Mouse (Mus musculus): ENCODE results near the gene Vmn1r58. TPM values are rescaled to one million over a fixed set of nuclear protein-coding genes. Genes with fewer than 3 reads are reported as not detected.
"Not testable (repeated sequence)": the region's sequence is repeated elsewhere in the genome, so short reads cannot be mapped to it uniquely, and the experiment has no call there.

Gene Vmn1r58
- polyA plus RNA-seq (2015; fragmentation: Nextera tagmentation; extraction: Ambion mirVana) = not detected in 2 replicates

DNA sequence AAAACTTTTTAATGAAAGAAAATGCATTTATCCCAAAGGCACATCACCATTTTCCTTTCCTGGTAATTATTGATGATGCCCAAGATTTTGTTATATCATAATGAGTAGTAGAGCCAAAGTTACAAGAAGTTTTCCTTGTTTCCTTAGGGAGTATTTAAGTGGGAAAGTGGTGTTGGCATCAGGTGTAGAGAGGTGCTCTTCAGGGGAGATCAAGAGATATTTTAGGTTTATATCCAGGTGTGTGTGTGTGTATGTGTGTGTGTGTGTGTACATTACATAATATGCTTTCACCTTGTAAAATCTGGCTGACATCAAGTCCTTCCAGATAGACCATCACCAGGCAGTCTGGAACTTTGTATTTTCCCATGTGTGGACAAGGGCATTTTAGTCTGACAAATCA is at the start of gene Vmn1r58:
Gene Vmn1r58 (minus strand): TSS at position 101 of the 400 bp plus-strand sequence.
- H3K27ac ChIP-seq (ENCODE audit: low read length); H3K9me3 ChIP-seq (replicated peaks; ENCODE audit: control insufficient read depth, low read length, poor library complexity, severe bottlenecking); ATAC-seq; H3K9ac ChIP-seq (ENCODE audit: low read depth, low read length); H3K36me3 ChIP-seq (ENCODE audit: control insufficient read depth, insufficient read depth, low read length); H3K27me3 ChIP-seq (ENCODE audit: control insufficient read depth, insufficient read depth, low read depth, low read length); H3K4me3 ChIP-seq (ENCODE audit: low read depth, low read length); H3K4me2 ChIP-seq (ENCODE audit: low read length); H3K4me1 ChIP-seq (ENCODE audit: control insufficient read depth, insufficient read depth, low read length): not testable (repeated sequence)

DNA sequence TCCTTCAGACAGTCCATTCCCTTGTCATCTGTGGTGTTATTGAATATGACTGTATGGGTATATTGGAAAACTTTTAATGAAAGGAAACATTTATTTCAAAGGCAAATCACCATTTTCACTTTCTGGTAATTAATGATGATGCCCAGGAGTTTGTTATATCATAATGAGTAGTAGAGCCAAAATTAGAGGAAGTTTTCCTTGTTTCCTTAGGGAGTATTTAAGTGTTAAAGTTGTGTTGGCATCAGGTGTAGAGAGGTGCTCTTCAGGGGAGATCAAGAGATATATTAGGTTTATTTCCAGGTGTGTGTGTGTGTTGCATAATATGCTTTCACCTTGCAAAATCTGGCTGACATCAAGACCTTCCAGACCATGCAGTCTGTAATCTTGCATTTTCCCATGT is 43.5 kb upstream of the Vmn1r58 start, which contains the start of gene Vmn1r59:
Gene Vmn1r59 (minus strand): TSS at position 101 of the 400 bp plus-strand sequence.
- Histone ChIP-seq H3K4me3 (ENCODE audit: low read depth, low read length) (no peak within 1 kb of the TSS), H3K36me3 (ENCODE audit: control insufficient read depth, insufficient read depth, low read length) (no peaks in the 10 kb centered on the region), H3K27ac (ENCODE audit: low read length) (no peak within 1 kb of the TSS), H3K27me3 (ENCODE audit: control insufficient read depth, insufficient read depth, low read depth, low read length) (no peaks in the 10 kb centered on the region), H3K4me2 (ENCODE audit: low read length) (no peak within 1 kb of the TSS), H3K9me3 (replicated peaks; ENCODE audit: control insufficient read depth, low read length, poor library complexity, severe bottlenecking) (peaks cover 17% of the 10 kb centered on the region), H3K4me1 (ENCODE audit: control insufficient read depth, insufficient read depth, low read length) (no peaks in the 10 kb centered on the region), H3K9ac (ENCODE audit: low read depth, low read length) (no peak within 1 kb of the TSS)
- ATAC-seq = no peak

DNA sequence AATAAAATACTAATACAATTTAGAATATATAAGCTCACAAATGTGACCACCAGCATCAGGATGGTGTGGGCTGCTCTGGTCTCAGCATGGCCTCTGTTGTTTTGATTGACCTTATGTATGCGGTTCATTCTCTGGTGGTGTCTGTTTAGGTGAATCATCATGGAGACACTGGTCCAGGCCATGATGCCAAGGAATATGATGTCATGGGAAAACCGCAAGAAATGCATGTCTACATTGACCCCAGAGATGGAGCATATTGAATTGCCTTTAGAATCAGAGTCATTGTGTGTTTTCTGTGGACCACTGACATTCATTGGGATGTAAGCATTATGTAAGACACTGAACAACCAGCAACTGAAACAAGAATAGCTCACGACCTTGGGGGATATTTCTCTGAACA is 40.8 kb upstream of the Vmn1r58 start:
- H3K9ac ChIP-seq (ENCODE audit: low read depth, low read length); H3K4me3 ChIP-seq (ENCODE audit: low read depth, low read length); H3K4me2 ChIP-seq (ENCODE audit: low read length); H3K27me3 ChIP-seq (ENCODE audit: control insufficient read depth, insufficient read depth, low read depth, low read length); H3K36me3 ChIP-seq (ENCODE audit: control insufficient read depth, insufficient read depth, low read length); ATAC-seq; H3K4me1 ChIP-seq (ENCODE audit: control insufficient read depth, insufficient read depth, low read length); H3K27ac ChIP-seq (ENCODE audit: low read length): not testable (repeated sequence)
- 66% methylated on average over 3 of the region's 3 CpGs for WGBS
- H3K9me3 ChIP-seq (replicated peaks; ENCODE audit: control insufficient read depth, low read length, poor library complexity, severe bottlenecking) = peaks cover 17% of the 10 kb centered on the region

- Histone ChIP-seq H3K27ac (ENCODE audit: low read length) (no peak overlapping the region), H3K9me3 (replicated peaks; ENCODE audit: control insufficient read depth, low read length, poor library complexity, severe bottlenecking) (peaks cover 12% of the 10 kb centered on the region; the same call in 1 of the 2 replicates), H3K9ac (ENCODE audit: low read depth, low read length) (no peak overlapping the region), H3K4me2 (ENCODE audit: low read length) (no peak overlapping the region), H3K4me1 (ENCODE audit: control insufficient read depth, insufficient read depth, low read length) (no peaks in the 10 kb centered on the region), H3K27me3 (ENCODE audit: control insufficient read depth, insufficient read depth, low read depth, low read length) (no peaks in the 10 kb centered on the region), H3K36me3 (ENCODE audit: control insufficient read depth, insufficient read depth, low read length) (no peaks in the 10 kb centered on the region), H3K4me3 (ENCODE audit: low read depth, low read length) (no peak overlapping the region)
- no peak for ATAC-seq
These were observed 35.4 kb upstream of the Vmn1r58 start for GRCm38 (mm10) chr7:5448627-5449026.

DNA sequence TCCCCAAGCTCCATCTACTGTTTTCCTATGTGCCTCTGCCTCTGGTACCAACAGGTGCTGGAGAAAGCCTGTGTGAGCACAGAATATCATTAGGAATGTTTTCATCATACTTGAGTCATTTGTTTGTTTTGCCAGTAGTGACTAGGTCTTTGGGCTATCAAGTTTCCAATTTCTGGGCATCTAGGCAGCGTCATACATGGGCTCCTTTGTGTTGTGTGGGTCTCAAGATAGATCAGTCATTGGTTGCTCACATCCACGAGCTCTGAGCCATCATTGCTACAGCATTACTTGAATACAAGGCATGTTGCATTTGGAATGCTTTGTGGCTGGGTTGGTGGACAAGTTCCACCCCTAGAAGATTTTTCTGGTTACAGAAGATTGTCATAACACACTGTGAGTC is 7.0 kb downstream of the Vmn1r58 start:
- 38% methylated on average over 2 of the region's 2 CpGs for WGBS
- no peak overlapping the region for H3K4me2 ChIP-seq (ENCODE audit: low read length)
- H3K4me1 ChIP-seq (ENCODE audit: control insufficient read depth, insufficient read depth, low read length) = no peaks in the 10 kb centered on the region
- peaks cover 19% of the 10 kb centered on the region; the same call in 1 of the 2 replicates for H3K9me3 ChIP-seq (replicated peaks; ENCODE audit: control insufficient read depth, low read length, poor library complexity, severe bottlenecking)
- H3K27me3 ChIP-seq (ENCODE audit: control insufficient read depth, insufficient read depth, low read depth, low read length) = no peaks in the 10 kb centered on the region
- no peak overlapping the region for H3K9ac ChIP-seq (ENCODE audit: low read depth, low read length)
- H3K4me3 ChIP-seq (ENCODE audit: low read depth, low read length) = no peak overlapping the region
- no peak for ATAC-seq
- no peaks in the 10 kb centered on the region for H3K36me3 ChIP-seq (ENCODE audit: control insufficient read depth, insufficient read depth, low read length)
- H3K27ac ChIP-seq (ENCODE audit: low read length) = no peak overlapping the region

DNA sequence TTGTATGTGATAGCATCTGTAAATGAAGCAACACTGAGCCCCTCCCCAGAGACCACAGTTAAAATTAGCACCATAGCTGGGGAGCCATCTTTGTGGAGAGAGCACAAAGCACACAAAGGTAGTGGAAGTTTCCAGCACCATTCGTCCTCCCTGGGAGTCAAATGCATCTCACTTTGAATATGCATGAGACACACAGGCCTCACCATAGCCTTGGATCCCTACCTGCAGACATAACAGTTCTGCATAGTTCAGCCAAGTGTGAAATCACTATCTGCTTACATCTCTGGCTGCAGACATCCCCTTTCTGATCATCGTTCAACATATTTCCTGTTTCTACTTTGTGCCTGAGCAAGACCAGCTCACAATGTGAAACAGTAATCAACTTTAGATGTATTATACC is 46.5 kb downstream of the Vmn1r58 start:
- WGBS = 72% methylated on average over 2 of the region's 2 CpGs

DNA sequence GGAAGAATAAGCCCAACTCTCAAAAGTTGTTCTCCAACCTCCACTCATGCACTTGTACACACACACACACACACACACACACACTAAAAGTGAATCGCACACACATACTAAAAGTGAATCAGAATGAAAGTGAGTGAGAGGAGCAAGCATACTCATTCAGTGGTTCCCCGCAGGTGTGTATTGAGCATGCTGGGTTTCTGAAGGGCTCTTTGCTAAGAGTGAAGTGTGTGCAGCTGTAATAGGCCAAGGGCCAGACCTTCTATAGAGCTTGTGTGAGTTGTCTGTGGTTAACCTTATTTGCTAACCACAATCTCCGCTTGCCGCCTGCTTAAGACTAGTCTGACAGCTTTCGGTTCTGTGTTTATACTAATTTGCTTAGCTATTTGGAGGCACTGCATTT is 49.6 kb downstream of the Vmn1r58 start:
- no peaks in the 10 kb centered on the region for H3K4me1 ChIP-seq (ENCODE audit: control insufficient read depth, insufficient read depth, low read length)
- no peak overlapping the region for H3K4me2 ChIP-seq (ENCODE audit: low read length)
- H3K27ac ChIP-seq (ENCODE audit: low read length) = no peak overlapping the region
- H3K4me3 ChIP-seq (ENCODE audit: low read depth, low read length) = no peak overlapping the region
- no peaks in the 10 kb centered on the region for H3K27me3 ChIP-seq (ENCODE audit: control insufficient read depth, insufficient read depth, low read depth, low read length)
- H3K36me3 ChIP-seq (ENCODE audit: control insufficient read depth, insufficient read depth, low read length) = no peaks in the 10 kb centered on the region
- no peak overlapping the region for H3K9ac ChIP-seq (ENCODE audit: low read depth, low read length)
- no peak for ATAC-seq
- H3K9me3 ChIP-seq (replicated peaks; ENCODE audit: control insufficient read depth, low read length, poor library complexity, severe bottlenecking) = peaks cover 24% of the 10 kb centered on the region
- 95% methylated on average over 5 of the region's 5 CpGs for WGBS

More for the DNA sequence above, 46.5 kb downstream of the Vmn1r58 start:
- ATAC-seq = no peak
- no peaks in the 10 kb centered on the region for H3K4me1 ChIP-seq (ENCODE audit: control insufficient read depth, insufficient read depth, low read length)
- no peak overlapping the region for H3K27ac ChIP-seq (ENCODE audit: low read length)
- peaks cover 18% of the 10 kb centered on the region for H3K9me3 ChIP-seq (replicated peaks; ENCODE audit: control insufficient read depth, low read length, poor library complexity, severe bottlenecking)
- H3K4me3 ChIP-seq (ENCODE audit: low read depth, low read length) = no peak overlapping the region
- H3K36me3 ChIP-seq (ENCODE audit: control insufficient read depth, insufficient read depth, low read length) = no peaks in the 10 kb centered on the region
- H3K4me2 ChIP-seq (ENCODE audit: low read length) = no peak overlapping the region
- H3K27me3 ChIP-seq (ENCODE audit: control insufficient read depth, insufficient read depth, low read depth, low read length) = no peaks in the 10 kb centered on the region
- H3K9ac ChIP-seq (ENCODE audit: low read depth, low read length) = no peak overlapping the region

Other genes with a start within 250 kb of the Vmn1r58 start
- not detected in 2 replicates for gene Vmn1r56, start 216.6 kb downstream of the Vmn1r58 start, polyA plus RNA-seq (2015; fragmentation: Nextera tagmentation; extraction: Ambion mirVana)
- not detected in 2 replicates for gene Vmn1r57, start 194.9 kb downstream of the Vmn1r58 start, polyA plus RNA-seq (2015; fragmentation: Nextera tagmentation; extraction: Ambion mirVana)
- not detected in 2 replicates for gene Gm5065, start 62.9 kb downstream of the Vmn1r58 start, polyA plus RNA-seq (2015; fragmentation: Nextera tagmentation; extraction: Ambion mirVana)
- not detected in 2 replicates for gene Nlrp2, start 62.4 kb downstream of the Vmn1r58 start, polyA plus RNA-seq (2015; fragmentation: Nextera tagmentation; extraction: Ambion mirVana)
- gene Vmn1r59, start 43.4 kb upstream of the Vmn1r58 start, polyA plus RNA-seq (2015; fragmentation: Nextera tagmentation; extraction: Ambion mirVana) = not detected in 2 replicates
- not detected in 2 replicates for gene Vmn2r28, start 80.6 kb upstream of the Vmn1r58 start, polyA plus RNA-seq (2015; fragmentation: Nextera tagmentation; extraction: Ambion mirVana)
- not detected in 2 replicates for gene Vmn1r60, start 133.9 kb upstream of the Vmn1r58 start, polyA plus RNA-seq (2015; fragmentation: Nextera tagmentation; extraction: Ambion mirVana)
- not detected in 2 replicates for gene Vmn1r61, start 199.9 kb upstream of the Vmn1r58 start, polyA plus RNA-seq (2015; fragmentation: Nextera tagmentation; extraction: Ambion mirVana)